Mouse (Mus musculus) kidney, embryonic 15.5 days (tissue): Measurements from ENCODE around the gene Ikzf5. TPM values are rescaled to one million over a fixed set of nuclear protein-coding genes. Genes with fewer than 3 reads are reported as not detected.
"Not testable (repeated sequence)": the region's sequence is repeated elsewhere in the genome, so short reads cannot be mapped to it uniquely, and the experiment has no call there.

Experiments used
- ATAC-seq: fragments of 200-750 bp; cut with Nextera tagmentation; replicated peaks from 2 replicates; pipeline ENCODE4 v1.8.0; 2017; ENCODE audit warnings: moderate TSS enrichment; ENCODE audit not compliant: low FRiP score
- H3K27ac ChIP-seq: fragments of 300-500 bp; sonication (generic); 2 replicates; pipeline ENCODE4 v1.5.1; 2015; ENCODE audit warnings: mild to moderate bottlenecking, inconsistent platforms
- H3K27me3 ChIP-seq: fragments of 300-500 bp; sonication (generic); 2 replicates; pipeline ENCODE4 v1.6.1; 2015; ENCODE audit warnings: inconsistent platforms
- H3K36me3 ChIP-seq: fragments of 300-500 bp; sonication (generic); 2 replicates; pipeline ENCODE4 v1.6.1; 2015; ENCODE audit warnings: inconsistent platforms
- H3K4me1 ChIP-seq: fragments of 300-500 bp; sonication (generic); 2 replicates; pipeline ENCODE4 v1.6.1; 2015; ENCODE audit warnings: inconsistent platforms
- H3K4me2 ChIP-seq: fragments of 300-500 bp; sonication (generic); 2 replicates; pipeline ENCODE4 v1.6.1; 2015; ENCODE audit warnings: moderate library complexity, mild to moderate bottlenecking, inconsistent platforms
- H3K4me3 ChIP-seq: fragments of 300-500 bp; sonication (generic); replicated peaks from 2 replicates; pipeline ENCODE4 v1.5.1; 2015; ENCODE audit warnings: mild to moderate bottlenecking, inconsistent platforms
- H3K9ac ChIP-seq: fragments of 300-500 bp; sonication (generic); 2 replicates; pipeline ENCODE4 v1.6.1; 2015; ENCODE audit warnings: mild to moderate bottlenecking, inconsistent platforms
- H3K9me3 ChIP-seq: fragments of 300-500 bp; sonication (generic); replicated peaks from 2 replicates; pipeline ENCODE4 v1.6.1; 2016; ENCODE audit warnings: inconsistent platforms
- WGBS: fragments of 180-500 bp; shearing (Covaris S2); methylation state at CpG from one replicate; pipeline ENCODE4 v1.1.7; 2015; ENCODE audit warnings: mixed read lengths; 5-methylcytosine and 5-hydroxymethylcytosine counted together
- polyA plus RNA-seq: library from polyadenylated mRNA; unstranded; fragments of >200 nt; fragmentation: Nextera tagmentation; extraction: Ambion mirVana; gene quantifications from 2 replicates; pipeline ENCODE4 v1.2.1, GENCODE M21; 2015

The Ikzf5 gene
- 14.9 and 16.4 TPM in 2 replicates for polyA plus RNA-seq

GRCm38 (mm10) chr7:131410416-131411058 lies at the start of gene Ikzf5, which contains the start of gene Acadsb:
Gene Ikzf5, minus strand, starts transcription at chr7:131410521.
Gene Acadsb, plus strand, starts transcription at chr7:131410601.
- Histone ChIP-seq H3K4me2 (peak within 1 kb of the TSS; percentile 74), H3K27me3 (no peaks in the 10 kb centered on the region), H3K27ac (peak within 1 kb of the TSS; percentile 80), H3K9ac (peak within 1 kb of the TSS; percentile 91), H3K4me3 (peak within 1 kb of the TSS; percentile 89), H3K4me1 (peaks cover 31% of the 10 kb centered on the region), H3K36me3 (no peaks in the 10 kb centered on the region; the same call in 1 of the 2 replicates), H3K9me3 (no peaks in the 10 kb centered on the region)
- under 1% methylated on average over 42 of the region's 42 CpGs for WGBS
- peak; percentile 98 for ATAC-seq

- WGBS = 90% methylated on average over 5 of the region's 5 CpGs
- Histone ChIP-seq H3K27ac (no peak overlapping the region), H3K9me3 (no peaks in the 10 kb centered on the region), H3K4me3 (no peak overlapping the region), H3K9ac (no peak overlapping the region), H3K27me3 (no peaks in the 10 kb centered on the region), H3K36me3 (no peaks in the 10 kb centered on the region), H3K4me2 (no peak overlapping the region), H3K4me1 (no peaks in the 10 kb centered on the region)
- no peak for ATAC-seq
Measured at GRCm38 (mm10) chr7:131456714-131457113, 46.4 kb upstream of the Ikzf5 start.

- ATAC-seq = no peak
- no peaks in the 10 kb centered on the region for H3K4me1 ChIP-seq
- no peak overlapping the region for H3K4me3 ChIP-seq
- peaks cover 20% of the 10 kb centered on the region for H3K36me3 ChIP-seq
- no peak overlapping the region for H3K4me2 ChIP-seq
- H3K27me3 ChIP-seq = no peaks in the 10 kb centered on the region
- 49% methylated on average over 3 of the region's 3 CpGs for WGBS
- H3K27ac ChIP-seq = no peak overlapping the region
- no peak overlapping the region for H3K9ac ChIP-seq
- no peaks in the 10 kb centered on the region for H3K9me3 ChIP-seq
Measured at GRCm38 (mm10) chr7:131437051-131437450, 26.7 kb upstream of the Ikzf5 start.

- Histone ChIP-seq H3K4me2 (no peak overlapping the region), H3K4me1 (no peaks in the 10 kb centered on the region), H3K36me3 (peaks cover 36% of the 10 kb centered on the region), H3K9ac (no peak overlapping the region), H3K27me3 (no peaks in the 10 kb centered on the region), H3K9me3 (no peaks in the 10 kb centered on the region), H3K27ac (no peak overlapping the region), H3K4me3 (no peak overlapping the region)
- no peak for ATAC-seq
- WGBS = 85% methylated on average over 1 of the region's 1 CpGs
Measured at GRCm38 (mm10) chr7:131434276-131434675, 24.0 kb upstream of the Ikzf5 start.

GRCm38 (mm10) chr7:131432244-131432643 lies 21.9 kb upstream of the Ikzf5 start:
- H3K4me1 ChIP-seq = no peaks in the 10 kb centered on the region
- H3K9me3 ChIP-seq = no peaks in the 10 kb centered on the region
- H3K4me3 ChIP-seq = no peak overlapping the region
- H3K27me3 ChIP-seq = no peaks in the 10 kb centered on the region
- WGBS = 26% methylated on average over 1 of the region's 1 CpGs
- peaks cover 53% of the 10 kb centered on the region for H3K36me3 ChIP-seq
- H3K9ac ChIP-seq = no peak overlapping the region
- no peak overlapping the region for H3K4me2 ChIP-seq
- no peak for ATAC-seq
- no peak overlapping the region for H3K27ac ChIP-seq

- 81% methylated on average over 5 of the region's 5 CpGs for WGBS
- ATAC-seq = no peak
- Histone ChIP-seq H3K4me2 (no peak overlapping the region), H3K27me3 (no peaks in the 10 kb centered on the region), H3K27ac (no peak overlapping the region), H3K36me3 (peaks cover 49% of the 10 kb centered on the region), H3K9me3 (0 out of 2 replicates have a peak, but pooled peaks cover 3% of the 10 kb centered on the region), H3K4me3 (no peak overlapping the region), H3K4me1 (no peaks in the 10 kb centered on the region), H3K9ac (no peak overlapping the region)
Measured at GRCm38 (mm10) chr7:131427331-131427730, 17.0 kb upstream of the Ikzf5 start.

- Histone ChIP-seq H3K4me2 (no peak overlapping the region), H3K27ac (no peak overlapping the region), H3K4me1 (no peaks in the 10 kb centered on the region), H3K27me3 (no peaks in the 10 kb centered on the region), H3K4me3 (no peak overlapping the region), H3K9ac (no peak overlapping the region), H3K9me3 (0 out of 2 replicates have a peak, but pooled peaks cover 3% of the 10 kb centered on the region), H3K36me3 (peaks cover 31% of the 10 kb centered on the region)
- peak; percentile 60; the same call in 1 of the 2 replicates for ATAC-seq
- WGBS = 86% methylated on average over 2 of the region's 2 CpGs
Measured at GRCm38 (mm10) chr7:131424912-131425311, 14.6 kb upstream of the Ikzf5 start.

GRCm38 (mm10) chr7:131417605-131418004 lies 7.3 kb upstream of the Ikzf5 start:
- no peak overlapping the region for H3K27ac ChIP-seq
- no peaks in the 10 kb centered on the region for H3K36me3 ChIP-seq
- H3K9ac ChIP-seq = no peak overlapping the region
- H3K4me1 ChIP-seq = peaks cover 11% of the 10 kb centered on the region; the same call in 1 of the 2 replicates
- H3K9me3 ChIP-seq = no peaks in the 10 kb centered on the region
- H3K4me3 ChIP-seq = no peak overlapping the region
- no peak for ATAC-seq
- H3K27me3 ChIP-seq = no peaks in the 10 kb centered on the region
- no peak overlapping the region for H3K4me2 ChIP-seq

GRCm38 (mm10) chr7:131416742-131417141 lies 6.4 kb upstream of the Ikzf5 start:
- not testable (repeated sequence) for H3K4me2 ChIP-seq, H3K9ac ChIP-seq, H3K27me3 ChIP-seq, H3K9me3 ChIP-seq, H3K36me3 ChIP-seq, H3K4me3 ChIP-seq, ATAC-seq, H3K27ac ChIP-seq
- H3K4me1 ChIP-seq = peaks cover 18% of the 10 kb centered on the region

GRCm38 (mm10) chr7:131411941-131412270 lies 1.6 kb upstream of the Ikzf5 start:
- Histone ChIP-seq H3K4me1 (peaks cover 36% of the 10 kb centered on the region), H3K27ac (peak overlapping the region; percentile 70; the same call in 1 of the 2 replicates), H3K36me3 (no peaks in the 10 kb centered on the region; the same call in 1 of the 2 replicates), H3K9ac (no peak overlapping the region), H3K9me3 (no peaks in the 10 kb centered on the region), H3K4me3 (peak overlapping the region; percentile 89), H3K27me3 (no peaks in the 10 kb centered on the region), H3K4me2 (peak overlapping the region; percentile 74)
- ATAC-seq = no peak
- WGBS = 37% methylated on average over 2 of the region's 2 CpGs

- peak overlapping the region; percentile 91 for H3K9ac ChIP-seq
- H3K27ac ChIP-seq = peak overlapping the region; percentile 70
- no peaks in the 10 kb centered on the region; the same call in 1 of the 2 replicates for H3K36me3 ChIP-seq
- WGBS = 15% methylated on average over 10 of the region's 10 CpGs
- peaks cover 36% of the 10 kb centered on the region for H3K4me1 ChIP-seq
- no peaks in the 10 kb centered on the region for H3K9me3 ChIP-seq
- ATAC-seq = no peak
- peak overlapping the region; percentile 89 for H3K4me3 ChIP-seq
- peak overlapping the region; percentile 74 for H3K4me2 ChIP-seq
- no peaks in the 10 kb centered on the region for H3K27me3 ChIP-seq
Measured at GRCm38 (mm10) chr7:131411221-131411940, 1.1 kb upstream of the Ikzf5 start.

- Histone ChIP-seq H3K36me3 (no peaks in the 10 kb centered on the region; the same call in 1 of the 2 replicates), H3K4me1 (peaks cover 28% of the 10 kb centered on the region), H3K27ac (peak overlapping the region; percentile 60), H3K4me2 (peak overlapping the region; percentile 74), H3K27me3 (no peaks in the 10 kb centered on the region), H3K9me3 (no peaks in the 10 kb centered on the region), H3K9ac (peak overlapping the region; percentile 91), H3K4me3 (peak overlapping the region; percentile 89)
- WGBS = under 1% methylated on average over 38 of the region's 38 CpGs
- peak; percentile 71 for ATAC-seq
Measured at GRCm38 (mm10) chr7:131409988-131410385, 334 bp downstream of the Ikzf5 start.
